Mouse (Mus musculus) midbrain, embryonic 12.5 days (tissue): Measurements from ENCODE around the gene Vti1a. TPM values are rescaled to one million over a fixed set of nuclear protein-coding genes. Genes with fewer than 3 reads are reported as not detected.

Source experiments
- ATAC-seq: fragments of 200-750 bp; cut with Nextera tagmentation; 2 replicates; pipeline ENCODE4 v1.8.0; 2017; ENCODE audit warnings: low read depth, moderate TSS enrichment, moderate library complexity; ENCODE audit not compliant: low FRiP score
- H3K27ac ChIP-seq: fragments of 300-500 bp; sonication (generic); replicated peaks from 2 replicates; pipeline ENCODE4 v1.5.1; 2016; ENCODE audit warnings: mild to moderate bottlenecking
- H3K27me3 ChIP-seq: fragments of 300-500 bp; sonication (generic); 2 replicates; pipeline ENCODE4 v1.6.1; 2016; ENCODE audit warnings: mild to moderate bottlenecking
- H3K36me3 ChIP-seq: fragments of 300-500 bp; sonication (generic); 2 replicates; pipeline ENCODE4 v1.6.1; 2016
- H3K4me1 ChIP-seq: fragments of 300-500 bp; sonication (generic); 2 replicates; pipeline ENCODE4 v1.6.1; 2016
- H3K4me2 ChIP-seq: fragments of 300-500 bp; sonication (generic); replicated peaks from 2 replicates; pipeline ENCODE4 v1.6.1; 2016; ENCODE audit warnings: mild to moderate bottlenecking, moderate library complexity
- H3K4me3 ChIP-seq: fragments of 300-500 bp; sonication (generic); 2 replicates; pipeline ENCODE4 v1.5.1; 2016; ENCODE audit warnings: mild to moderate bottlenecking
- H3K9ac ChIP-seq: fragments of 300-500 bp; sonication (generic); replicated peaks from 2 replicates; pipeline ENCODE4 v1.6.1; 2016; ENCODE audit warnings: mild to moderate bottlenecking, moderate library complexity
- H3K9me3 ChIP-seq: fragments of 300-500 bp; sonication (generic); 2 replicates; pipeline ENCODE4 v1.6.1; 2016; ENCODE audit warnings: mild to moderate bottlenecking
- WGBS: fragments of 180-500 bp; shearing (Covaris S2); methylation state at CpG from one replicate; pipeline ENCODE4 v1.1.7; 2016; 5-methylcytosine and 5-hydroxymethylcytosine counted together
- polyA plus RNA-seq: library from polyadenylated mRNA; unstranded; fragments of >200 nt; fragmentation: Nextera tagmentation; extraction: Ambion mirVana; gene quantifications from 2 replicates; pipeline ENCODE4 v1.2.1, GENCODE M21; 2016

Gene Vti1a
- polyA plus RNA-seq, 1 experiment from 2014 or later: 34.1 TPM

- no peak overlapping the region for H3K4me3 ChIP-seq
- H3K27ac ChIP-seq: no peak overlapping the region
- H3K4me2 ChIP-seq: no peak overlapping the region
- no peak for ATAC-seq
- no peaks in the 10 kb centered on the region; the same call in 1 of the 2 replicates for H3K4me1 ChIP-seq
- no peaks in the 10 kb centered on the region for H3K36me3 ChIP-seq
- H3K9ac ChIP-seq: no peak overlapping the region
- H3K9me3 ChIP-seq: no peaks in the 10 kb centered on the region
- no peaks in the 10 kb centered on the region for H3K27me3 ChIP-seq
- WGBS: 87% methylated on average over 6 of the region's 6 CpGs
Observed at GRCm38 (mm10) chr19:55340521-55340920, 24.4 kb downstream of the Vti1a start.

GRCm38 (mm10) chr19:55341377-55341776, 25.3 kb downstream of the Vti1a start:
- no peak for ATAC-seq
- 71% methylated on average over 3 of the region's 3 CpGs for WGBS
- Histone ChIP-seq H3K36me3 (no peaks in the 10 kb centered on the region), H3K4me3 (no peak overlapping the region), H3K4me2 (no peak overlapping the region), H3K27me3 (no peaks in the 10 kb centered on the region), H3K27ac (no peak overlapping the region), H3K9me3 (no peaks in the 10 kb centered on the region), H3K9ac (no peak overlapping the region), H3K4me1 (no peaks in the 10 kb centered on the region; the same call in 1 of the 2 replicates)

GRCm38 (mm10) chr19:55342423-55342822, 26.3 kb downstream of the Vti1a start:
- Histone ChIP-seq H3K27ac (no peak overlapping the region), H3K4me2 (no peak overlapping the region), H3K27me3 (no peaks in the 10 kb centered on the region), H3K9ac (no peak overlapping the region), H3K4me3 (no peak overlapping the region), H3K9me3 (no peaks in the 10 kb centered on the region), H3K36me3 (no peaks in the 10 kb centered on the region), H3K4me1 (no peaks in the 10 kb centered on the region; the same call in 1 of the 2 replicates)
- ATAC-seq: no peak
- 92% methylated on average over 7 of the region's 7 CpGs for WGBS

- H3K27ac ChIP-seq: no peak overlapping the region
- H3K4me1 ChIP-seq: no peaks in the 10 kb centered on the region; the same call in 1 of the 2 replicates
- no peaks in the 10 kb centered on the region for H3K36me3 ChIP-seq
- no peak overlapping the region for H3K9ac ChIP-seq
- H3K9me3 ChIP-seq: no peaks in the 10 kb centered on the region
- ATAC-seq: no peak
- no peak overlapping the region for H3K4me3 ChIP-seq
- H3K4me2 ChIP-seq: no peak overlapping the region
- 94% methylated on average over 9 of the region's 9 CpGs for WGBS
- no peaks in the 10 kb centered on the region for H3K27me3 ChIP-seq
Observed at GRCm38 (mm10) chr19:55343274-55343673, 27.2 kb downstream of the Vti1a start.

- no peak overlapping the region for H3K4me2 ChIP-seq
- 0 out of 2 replicates have a peak, but pooled peaks cover 5% of the 10 kb centered on the region for H3K4me1 ChIP-seq
Observed at GRCm38 (mm10) chr19:55348187-55348586, 32.1 kb downstream of the Vti1a start.

GRCm38 (mm10) chr19:55350673-55351378, 34.7 kb downstream of the Vti1a start:
- Histone ChIP-seq H3K27ac (0 out of 2 replicates have a peak overlapping the region, but pooled peaks have one; percentile 15), H3K4me1 (0 out of 2 replicates have a peak, but pooled peaks cover 5% of the 10 kb centered on the region), H3K36me3 (no peaks in the 10 kb centered on the region), H3K4me3 (no peak overlapping the region), H3K4me2 (no peak overlapping the region), H3K9me3 (no peaks in the 10 kb centered on the region), H3K27me3 (no peaks in the 10 kb centered on the region), H3K9ac (no peak overlapping the region)
- WGBS: 80% methylated on average over 9 of the region's 9 CpGs
- ATAC-seq: no peak

More at GRCm38 (mm10) chr19:55348187-55348586, 32.1 kb downstream of the Vti1a start:
- Histone ChIP-seq H3K9me3 (no peaks in the 10 kb centered on the region), H3K36me3 (no peaks in the 10 kb centered on the region), H3K4me3 (no peak overlapping the region), H3K27ac (no peak overlapping the region), H3K27me3 (no peaks in the 10 kb centered on the region), H3K9ac (no peak overlapping the region)
- WGBS: 88% methylated on average over 3 of the region's 3 CpGs
- no peak for ATAC-seq

- no peak overlapping the region for H3K27ac ChIP-seq
- H3K9ac ChIP-seq: no peak overlapping the region
- no peaks in the 10 kb centered on the region for H3K4me1 ChIP-seq
- no peaks in the 10 kb centered on the region for H3K27me3 ChIP-seq
- H3K4me2 ChIP-seq: no peak overlapping the region
- 94% methylated on average over 9 of the region's 9 CpGs for WGBS
- no peak overlapping the region for H3K4me3 ChIP-seq
- H3K36me3 ChIP-seq: no peaks in the 10 kb centered on the region
- ATAC-seq: no peak
- H3K9me3 ChIP-seq: no peaks in the 10 kb centered on the region
Observed at GRCm38 (mm10) chr19:55362606-55363005, 46.5 kb downstream of the Vti1a start.

GRCm38 (mm10) chr19:55369691-55370090, 53.6 kb downstream of the Vti1a start:
- H3K27ac ChIP-seq: no peak overlapping the region
- WGBS: 66% methylated on average over 3 of the region's 3 CpGs
- ATAC-seq: no peak

GRCm38 (mm10) chr19:55376331-55376730, 60.2 kb downstream of the Vti1a start:
- WGBS: 72% methylated on average over 6 of the region's 6 CpGs
- H3K9ac ChIP-seq: no peak overlapping the region
- no peaks in the 10 kb centered on the region for H3K9me3 ChIP-seq
- H3K27me3 ChIP-seq: no peaks in the 10 kb centered on the region
- no peak overlapping the region for H3K4me3 ChIP-seq
- no peak overlapping the region for H3K27ac ChIP-seq
- no peak for ATAC-seq
- H3K4me2 ChIP-seq: no peak overlapping the region
- H3K4me1 ChIP-seq: peaks cover 21% of the 10 kb centered on the region
- no peaks in the 10 kb centered on the region for H3K36me3 ChIP-seq

More at GRCm38 (mm10) chr19:55369691-55370090, 53.6 kb downstream of the Vti1a start:
- no peaks in the 10 kb centered on the region for H3K9me3 ChIP-seq
- no peak overlapping the region for H3K4me2 ChIP-seq
- no peaks in the 10 kb centered on the region for H3K36me3 ChIP-seq
- no peaks in the 10 kb centered on the region for H3K27me3 ChIP-seq
- no peak overlapping the region for H3K4me3 ChIP-seq
- peaks cover 3% of the 10 kb centered on the region; the same call in 1 of the 2 replicates for H3K4me1 ChIP-seq
- H3K9ac ChIP-seq: no peak overlapping the region

- Histone ChIP-seq H3K4me3 (no peak overlapping the region), H3K4me1 (peaks cover 29% of the 10 kb centered on the region), H3K27ac (no peak overlapping the region), H3K4me2 (no peak overlapping the region), H3K9ac (no peak overlapping the region), H3K36me3 (no peaks in the 10 kb centered on the region), H3K9me3 (no peaks in the 10 kb centered on the region), H3K27me3 (no peaks in the 10 kb centered on the region)
- 91% methylated on average over 4 of the region's 4 CpGs for WGBS
- ATAC-seq: no peak
Observed at GRCm38 (mm10) chr19:55377465-55377864, 61.4 kb downstream of the Vti1a start.

GRCm38 (mm10) chr19:55378884-55379283, 62.8 kb downstream of the Vti1a start:
- WGBS: 59% methylated on average over 2 of the region's 2 CpGs
- no peaks in the 10 kb centered on the region for H3K9me3 ChIP-seq
- ATAC-seq: no peak
- no peaks in the 10 kb centered on the region for H3K36me3 ChIP-seq
- peaks cover 29% of the 10 kb centered on the region for H3K4me1 ChIP-seq
- H3K4me3 ChIP-seq: no peak overlapping the region
- no peaks in the 10 kb centered on the region for H3K27me3 ChIP-seq
- H3K27ac ChIP-seq: peak overlapping the region; percentile 70
- H3K4me2 ChIP-seq: no peak overlapping the region
- H3K9ac ChIP-seq: no peak overlapping the region

- Histone ChIP-seq H3K27me3 (no peaks in the 10 kb centered on the region), H3K9me3 (no peaks in the 10 kb centered on the region), H3K4me3 (peak overlapping the region; percentile 18; the same call in 1 of the 2 replicates), H3K27ac (peak overlapping the region; percentile 81; the same call in 1 of the 2 replicates), H3K36me3 (no peaks in the 10 kb centered on the region), H3K4me1 (peaks cover 29% of the 10 kb centered on the region), H3K4me2 (peak overlapping the region; percentile 42), H3K9ac (no peak overlapping the region)
- 5% methylated on average over 12 of the region's 12 CpGs for WGBS
- ATAC-seq: peak; percentile 81
Observed at GRCm38 (mm10) chr19:55380764-55381163, 64.7 kb downstream of the Vti1a start.
